Mouse (Mus musculus): ENCODE measurements around the gene Ogfr.

Ogfr gene

GRCm38 (mm10) chr2:180604781-180605180 lies 15.7 kb downstream of the Ogfr start:
- no peak for DNase-seq

GRCm38 (mm10) chr2:180610283-180610682 lies 21.2 kb downstream of the Ogfr start:
- DNase-seq = no peak

- DNase-seq = no peak
Measured at GRCm38 (mm10) chr2:180611882-180612281, 22.8 kb downstream of the Ogfr start.

- DNase-seq = no peak
Measured at GRCm38 (mm10) chr2:180641576-180642554, 52.8 kb downstream of the Ogfr start.

- DNase-seq = no peak
Measured at GRCm38 (mm10) chr2:180642555-180643260, 53.7 kb downstream of the Ogfr start, which contains the start of gene Tcfl5. Gene Tcfl5 (minus strand): TSS chr2:180642708.

- no peak for DNase-seq
Measured at GRCm38 (mm10) chr2:180643626-180644025, 54.6 kb downstream of the Ogfr start.

Measured in kidney, postnatal 14 days (tissue).